Mouse (Mus musculus): Measurements from ENCODE around the gene Arhgap42.
A peak's percentile ranks its signal among the peaks of the same experiment; 100 is the strongest.

Arhgap42 gene

GRCm38 (mm10) chr9:9210464-9210863 lies 28.4 kb downstream of the Arhgap42 start:
- no peak for DNase-seq (ENCODE audit: extremely low spot score)

GRCm38 (mm10) chr9:9208205-9208604 lies 30.7 kb downstream of the Arhgap42 start:
- no peak for DNase-seq (ENCODE audit: extremely low spot score)

GRCm38 (mm10) chr9:9207251-9207650 lies 31.6 kb downstream of the Arhgap42 start:
- DNase-seq (ENCODE audit: extremely low spot score), result no peak

GRCm38 (mm10) chr9:9200827-9201388 lies 38.0 kb downstream of the Arhgap42 start:
- DNase-seq (ENCODE audit: extremely low spot score), result no peak

- DNase-seq (ENCODE audit: extremely low spot score), result peak; percentile 38
These were observed 39.6 kb downstream of the Arhgap42 start for GRCm38 (mm10) chr9:9199170-9199841.

- DNase-seq (ENCODE audit: extremely low spot score), result peak; percentile 54
These were observed 40.3 kb downstream of the Arhgap42 start for GRCm38 (mm10) chr9:9198645-9199044.

GRCm38 (mm10) chr9:9196046-9196445 lies 42.9 kb downstream of the Arhgap42 start:
- DNase-seq (ENCODE audit: extremely low spot score), result no peak

GRCm38 (mm10) chr9:9194496-9194895 lies 44.4 kb downstream of the Arhgap42 start:
- no peak for DNase-seq (ENCODE audit: extremely low spot score)

GRCm38 (mm10) chr9:9192716-9193115 lies 46.2 kb downstream of the Arhgap42 start:
- no peak for DNase-seq (ENCODE audit: extremely low spot score)

- no peak for DNase-seq (ENCODE audit: extremely low spot score)
These were observed 48.1 kb downstream of the Arhgap42 start for GRCm38 (mm10) chr9:9190835-9191234.

- DNase-seq (ENCODE audit: extremely low spot score), result no peak
These were observed 50.7 kb downstream of the Arhgap42 start for GRCm38 (mm10) chr9:9188167-9188566.

GRCm38 (mm10) chr9:9177745-9178144 lies 61.2 kb downstream of the Arhgap42 start:
- no peak for DNase-seq (ENCODE audit: extremely low spot score)

GRCm38 (mm10) chr9:9174924-9175323 lies 64.0 kb downstream of the Arhgap42 start:
- DNase-seq (ENCODE audit: extremely low spot score), result no peak

- no peak for DNase-seq (ENCODE audit: extremely low spot score)
These were observed 64.7 kb downstream of the Arhgap42 start for GRCm38 (mm10) chr9:9174206-9174605.

GRCm38 (mm10) chr9:9173091-9173490 lies 65.8 kb downstream of the Arhgap42 start:
- DNase-seq (ENCODE audit: extremely low spot score), result no peak

GRCm38 (mm10) chr9:9171146-9171816 lies 67.6 kb downstream of the Arhgap42 start:
- DNase-seq (ENCODE audit: extremely low spot score), result no peak

- no peak for DNase-seq (ENCODE audit: extremely low spot score)
These were observed 73.2 kb downstream of the Arhgap42 start for GRCm38 (mm10) chr9:9165641-9166063.

GRCm38 (mm10) chr9:9160736-9161135 lies 78.2 kb downstream of the Arhgap42 start:
- no peak for DNase-seq (ENCODE audit: extremely low spot score)

- no peak for DNase-seq (ENCODE audit: extremely low spot score)
These were observed 80.7 kb downstream of the Arhgap42 start for GRCm38 (mm10) chr9:9158241-9158640.

GRCm38 (mm10) chr9:9157425-9157824 lies 81.5 kb downstream of the Arhgap42 start:
- no peak for DNase-seq (ENCODE audit: extremely low spot score)

GRCm38 (mm10) chr9:9154636-9155035 lies 84.3 kb downstream of the Arhgap42 start:
- no peak for DNase-seq (ENCODE audit: extremely low spot score)

- DNase-seq (ENCODE audit: extremely low spot score), result no peak
These were observed 94.4 kb downstream of the Arhgap42 start for GRCm38 (mm10) chr9:9144301-9145121.
